Mouse (Mus musculus): Measurements from ENCODE around the gene Nr0b2. TPM values are rescaled to one million over a fixed set of nuclear protein-coding genes. Genes with fewer than 3 reads are reported as not detected.

Gene Nr0b2
- polyA plus RNA-seq, 1 experiment from 2014 or later, result 3.3 TPM

DNA sequence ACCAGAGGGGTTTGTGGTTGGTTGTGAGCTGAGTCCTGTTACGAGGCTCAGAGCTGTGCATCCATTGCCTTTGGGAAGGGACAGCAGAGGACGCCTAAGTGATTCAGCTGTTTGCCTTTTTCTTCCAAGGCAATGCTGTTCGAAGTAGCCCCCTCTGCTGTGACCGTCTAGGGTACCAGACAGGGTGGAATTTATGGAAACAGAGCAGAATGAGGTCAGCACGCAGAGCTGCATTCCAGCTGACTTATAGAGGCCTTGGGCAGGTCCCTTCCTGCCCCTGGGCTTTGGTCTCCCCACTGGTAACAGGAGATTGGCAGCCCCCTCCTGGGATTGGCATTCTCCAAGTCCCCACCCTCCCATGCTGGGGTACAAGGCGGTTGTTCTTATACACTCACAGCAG, 51.7 kb downstream of the Nr0b2 start:
- Histone ChIP-seq H3K4me2 (replicated peaks; ENCODE audit: low read depth, low read length) (no peak overlapping the region), H3K4me3 (ENCODE audit: low read depth, low read length) (no peak overlapping the region), H3K9me3 (ENCODE audit: control insufficient read depth, low read depth, low read length) (no peaks in the 10 kb centered on the region), H3K4me1 (ENCODE audit: control insufficient read depth, insufficient read depth, low read length) (peaks cover 4% of the 10 kb centered on the region; the same call in 1 of the 2 replicates), H3K27ac (ENCODE audit: low read length) (peak overlapping the region; percentile 75), H3K27me3 (ENCODE audit: control insufficient read depth, insufficient read depth, low read length) (peaks cover 12% of the 10 kb centered on the region), H3K36me3 (ENCODE audit: control insufficient read depth, insufficient read depth, low read length) (peaks cover 14% of the 10 kb centered on the region; the same call in 1 of the 2 replicates), H3K9ac (replicated peaks; ENCODE audit: low read depth, low read length) (no peak overlapping the region)
- no peak for ATAC-seq (ENCODE audit: insufficient number of reproducible peaks, insufficient read depth, low FRiP score, low read depth)
- 59% methylated on average over 6 of the region's 6 CpGs for WGBS

DNA sequence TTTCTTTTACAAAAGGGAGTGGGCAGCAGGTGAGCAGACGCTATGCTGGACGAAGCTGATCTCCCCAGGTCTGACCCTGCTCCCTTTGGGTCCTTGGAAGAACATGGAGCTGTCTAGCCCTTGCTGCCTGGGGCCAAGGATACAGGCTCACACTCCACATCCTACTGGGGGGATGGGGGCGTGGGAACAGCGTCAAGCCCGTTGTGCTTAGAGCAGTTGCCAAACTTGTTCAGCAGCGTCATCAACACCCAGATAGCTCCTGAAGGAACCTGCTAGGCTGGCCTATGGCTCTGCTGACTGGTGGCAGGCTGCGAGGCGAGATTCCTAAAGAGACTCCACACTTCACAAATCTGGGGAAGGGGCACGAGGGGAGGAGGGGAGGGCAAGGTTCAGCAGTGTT, 52.2 kb downstream of the Nr0b2 start:
- Histone ChIP-seq H3K9me3 (ENCODE audit: control insufficient read depth, low read depth, low read length) (no peaks in the 10 kb centered on the region), H3K27me3 (ENCODE audit: control insufficient read depth, insufficient read depth, low read length) (peaks cover 12% of the 10 kb centered on the region), H3K4me1 (ENCODE audit: control insufficient read depth, insufficient read depth, low read length) (peaks cover 4% of the 10 kb centered on the region; the same call in 1 of the 2 replicates), H3K4me2 (replicated peaks; ENCODE audit: low read depth, low read length) (no peak overlapping the region), H3K9ac (replicated peaks; ENCODE audit: low read depth, low read length) (no peak overlapping the region), H3K27ac (ENCODE audit: low read length) (peak overlapping the region; percentile 75), H3K36me3 (ENCODE audit: control insufficient read depth, insufficient read depth, low read length) (peaks cover 14% of the 10 kb centered on the region; the same call in 1 of the 2 replicates), H3K4me3 (ENCODE audit: low read depth, low read length) (no peak overlapping the region)
- ATAC-seq (ENCODE audit: insufficient number of reproducible peaks, insufficient read depth, low FRiP score, low read depth), result peak; percentile 62; the same call in 1 of the 2 replicates
- WGBS, result 51% methylated on average over 9 of the region's 9 CpGs

Small RNA genes within 50 kb of the gene (microRNA-seq; reads per million reads assigned to microRNA genes)
- not detected for gene Gm23158

Other genes starting within 250 kb of the Nr0b2 start
- gene Wdtc1, start 199.9 kb upstream of the Nr0b2 start, polyA plus RNA-seq (2014; fragmentation: Nextera tagmentation; extraction: Ambion mirVana), result 18.5 and 19.9 TPM in 2 replicates
- gene Slc9a1, start 183.7 kb upstream of the Nr0b2 start, polyA plus RNA-seq (2014; fragmentation: Nextera tagmentation; extraction: Ambion mirVana), result 9.8 and 10.6 TPM in 2 replicates
- gene Tent5b, start 73.2 kb upstream of the Nr0b2 start, polyA plus RNA-seq (2014; fragmentation: Nextera tagmentation; extraction: Ambion mirVana), result 0.39 and 0.45 TPM in 2 replicates
- gene Trnp1, start 54.8 kb upstream of the Nr0b2 start, polyA plus RNA-seq (2014; fragmentation: Nextera tagmentation; extraction: Ambion mirVana), result 2.5 and 3.6 TPM in 2 replicates
- gene Kdf1, start 34.4 kb upstream of the Nr0b2 start, polyA plus RNA-seq (2014; fragmentation: Nextera tagmentation; extraction: Ambion mirVana), result 30.1 and 31.6 TPM in 2 replicates
- gene Nudc, start 7.4 kb upstream of the Nr0b2 start, polyA plus RNA-seq (2014; fragmentation: Nextera tagmentation; extraction: Ambion mirVana), result 192 and 206 TPM in 2 replicates
- gene Gpatch3, start 21.4 kb downstream of the Nr0b2 start, polyA plus RNA-seq (2014; fragmentation: Nextera tagmentation; extraction: Ambion mirVana), result 5.5 TPM in 2 replicates
- gene Gpn2, start 31.0 kb downstream of the Nr0b2 start, polyA plus RNA-seq (2014; fragmentation: Nextera tagmentation; extraction: Ambion mirVana), result 17.7 and 18.9 TPM in 2 replicates
- gene Sfn, start 48.8 kb downstream of the Nr0b2 start, polyA plus RNA-seq (2014; fragmentation: Nextera tagmentation; extraction: Ambion mirVana), result 158 and 163 TPM in 2 replicates
- 2.7 and 3.2 TPM in 2 replicates for gene Zdhhc18, start 96.8 kb downstream of the Nr0b2 start, polyA plus RNA-seq (2014; fragmentation: Nextera tagmentation; extraction: Ambion mirVana)
- gene Pigv, start 119.3 kb downstream of the Nr0b2 start, polyA plus RNA-seq (2014; fragmentation: Nextera tagmentation; extraction: Ambion mirVana), result 15.6 and 18.9 TPM in 2 replicates
- gene Arid1a, start 203.4 kb downstream of the Nr0b2 start, polyA plus RNA-seq (2014; fragmentation: Nextera tagmentation; extraction: Ambion mirVana), result 42.0 and 49.4 TPM in 2 replicates